Mouse (Mus musculus): ENCODE results near the gene Gm10647. TPM values are rescaled to one million over a fixed set of nuclear protein-coding genes. Genes with fewer than 3 reads are reported as not detected.

Gm10647 gene
- polyA plus RNA-seq, 1 experiment from 2014 or later: 0.46 TPM

- Histone ChIP-seq H3K4me1 (replicated peaks; ENCODE audit: control insufficient read depth, insufficient read depth, low read length) (peaks cover 16% of the 10 kb centered on the region), H3K9me3 (ENCODE audit: control insufficient read depth, low read length) (no peaks in the 10 kb centered on the region), H3K4me2 (ENCODE audit: low read depth, low read length) (peak overlapping the region; percentile 94), H3K9ac (ENCODE audit: low read length) (peak overlapping the region; percentile 72), H3K27ac (ENCODE audit: low read length) (0 out of 2 replicates have a peak overlapping the region, but pooled peaks have one; percentile 16), H3K36me3 (ENCODE audit: control insufficient read depth, insufficient read depth, low read length) (no peaks in the 10 kb centered on the region), H3K4me3 (ENCODE audit: low read length) (peak overlapping the region; percentile 79), H3K27me3 (ENCODE audit: control insufficient read depth, insufficient read depth, low read depth, low read length) (no peaks in the 10 kb centered on the region)
- WGBS: 16% methylated on average over 7 of the region's 7 CpGs
- ATAC-seq (ENCODE audit: low read depth): no peak
Observed at GRCm38 (mm10) chr9:66833851-66834250, 37.0 kb downstream of the Gm10647 start.

GRCm38 (mm10) chr9:66834318-66835096 is 37.7 kb downstream of the Gm10647 start, which contains the start of gene Aph1c:
Gene Aph1c (minus strand): TSS chr9:66834726.
- H3K27me3 ChIP-seq (ENCODE audit: control insufficient read depth, insufficient read depth, low read depth, low read length): no peaks in the 10 kb centered on the region
- H3K4me2 ChIP-seq (ENCODE audit: low read depth, low read length): peak within 1 kb of the TSS; percentile 94
- no peaks in the 10 kb centered on the region for H3K9me3 ChIP-seq (ENCODE audit: control insufficient read depth, low read length)
- peak; percentile 100 for ATAC-seq (ENCODE audit: low read depth)
- no peaks in the 10 kb centered on the region for H3K36me3 ChIP-seq (ENCODE audit: control insufficient read depth, insufficient read depth, low read length)
- peak within 1 kb of the TSS; percentile 79 for H3K4me3 ChIP-seq (ENCODE audit: low read length)
- H3K4me1 ChIP-seq (replicated peaks; ENCODE audit: control insufficient read depth, insufficient read depth, low read length): peaks cover 16% of the 10 kb centered on the region
- peak within 1 kb of the TSS; percentile 72 for H3K9ac ChIP-seq (ENCODE audit: low read length)
- H3K27ac ChIP-seq (ENCODE audit: low read length): peak within 1 kb of the TSS; percentile 16; the same call in 1 of the 2 replicates
- WGBS: 1% methylated on average over 58 of the region's 58 CpGs

- no peak overlapping the region; the same call in 1 of the 2 replicates for H3K27ac ChIP-seq (ENCODE audit: low read length)
- H3K9ac ChIP-seq (ENCODE audit: low read length): peak overlapping the region; percentile 68
- WGBS: 0% methylated on average over 24 of the region's 24 CpGs
Observed at GRCm38 (mm10) chr9:66835097-66835480, 38.2 kb downstream of the Gm10647 start.

GRCm38 (mm10) chr9:66846822-66847221 is 50.0 kb downstream of the Gm10647 start:
- H3K9ac ChIP-seq (ENCODE audit: low read length): no peak overlapping the region
- 83% methylated on average over 5 of the region's 5 CpGs for WGBS
- no peak overlapping the region for H3K4me2 ChIP-seq (ENCODE audit: low read depth, low read length)
- no peaks in the 10 kb centered on the region for H3K27me3 ChIP-seq (ENCODE audit: control insufficient read depth, insufficient read depth, low read depth, low read length)
- H3K27ac ChIP-seq (ENCODE audit: low read length): no peak overlapping the region
- H3K9me3 ChIP-seq (ENCODE audit: control insufficient read depth, low read length): no peaks in the 10 kb centered on the region
- 0 out of 2 replicates have a peak, but pooled peaks cover 3% of the 10 kb centered on the region for H3K4me1 ChIP-seq (replicated peaks; ENCODE audit: control insufficient read depth, insufficient read depth, low read length)
- ATAC-seq (ENCODE audit: low read depth): no peak
- H3K36me3 ChIP-seq (ENCODE audit: control insufficient read depth, insufficient read depth, low read length): peaks cover 6% of the 10 kb centered on the region; the same call in 1 of the 2 replicates
- H3K4me3 ChIP-seq (ENCODE audit: low read length): no peak overlapping the region

More at GRCm38 (mm10) chr9:66835097-66835480, 38.2 kb downstream of the Gm10647 start:
- Histone ChIP-seq H3K36me3 (ENCODE audit: control insufficient read depth, insufficient read depth, low read length) (no peaks in the 10 kb centered on the region), H3K27me3 (ENCODE audit: control insufficient read depth, insufficient read depth, low read depth, low read length) (no peaks in the 10 kb centered on the region), H3K4me1 (replicated peaks; ENCODE audit: control insufficient read depth, insufficient read depth, low read length) (peaks cover 16% of the 10 kb centered on the region), H3K4me3 (ENCODE audit: low read length) (peak overlapping the region; percentile 79), H3K4me2 (ENCODE audit: low read depth, low read length) (peak overlapping the region; percentile 94), H3K9me3 (ENCODE audit: control insufficient read depth, low read length) (no peaks in the 10 kb centered on the region)
- ATAC-seq (ENCODE audit: low read depth): peak; percentile 65

Other genes with a start within 250 kb of the Gm10647 start
- gene Usp3, start 203.9 kb upstream of the Gm10647 start, polyA plus RNA-seq (2015; fragmentation: Nextera tagmentation; extraction: Ambion mirVana): 57.9 and 64.6 TPM in 2 replicates
- gene Car12, start 83.4 kb upstream of the Gm10647 start, polyA plus RNA-seq (2015; fragmentation: Nextera tagmentation; extraction: Ambion mirVana): 2.2 and 2.6 TPM in 2 replicates
- 6.6 and 9.2 TPM in 2 replicates for gene Aph1b, start 1.5 kb upstream of the Gm10647 start, polyA plus RNA-seq (2015; fragmentation: Nextera tagmentation; extraction: Ambion mirVana)
- gene Aph1c, start 37.7 kb downstream of the Gm10647 start, polyA plus RNA-seq (2015; fragmentation: Nextera tagmentation; extraction: Ambion mirVana): 6.1 and 8.7 TPM in 2 replicates
- 28.8 and 30.4 TPM in 2 replicates for gene Rab8b, start 122.6 kb downstream of the Gm10647 start, polyA plus RNA-seq (2015; fragmentation: Nextera tagmentation; extraction: Ambion mirVana)
- 612 and 687 TPM in 2 replicates for gene Rps27l, start 149.0 kb downstream of the Gm10647 start, polyA plus RNA-seq (2015; fragmentation: Nextera tagmentation; extraction: Ambion mirVana)
- gene Lactb, start 178.4 kb downstream of the Gm10647 start, polyA plus RNA-seq (2015; fragmentation: Nextera tagmentation; extraction: Ambion mirVana): 6.0 and 7.0 TPM in 2 replicates